Mouse (Mus musculus) cerebellum, adult 2 months (tissue): Measurements from ENCODE around the gene Furin. TPM values are rescaled to one million over a fixed set of nuclear protein-coding genes. Genes with fewer than 3 reads are reported as not detected.

Experiments
- DNase-seq, 2 experiments: peaks; one replicate each; pipeline ENCODE4 v3.0.0; 2021
- H3K27ac ChIP-seq: fragments of 200-500 bp; 2 replicates; pipeline ENCODE4 v1.5.1; 2012; ENCODE audit warnings: low read length, control low read depth, inconsistent platforms; ENCODE audit not compliant: insufficient read depth
- H3K27me3 ChIP-seq: fragments of 200-500 bp; 2 replicates; pipeline ENCODE4 v1.6.1; 2012; ENCODE audit warnings: inconsistent platforms, mild to moderate bottlenecking, low read length, moderate library complexity; ENCODE audit not compliant: control insufficient read depth, insufficient read depth
- H3K4me1 ChIP-seq: fragments of 200-500 bp; 2 replicates; pipeline ENCODE4 v1.6.1; 2011; ENCODE audit warnings: low read length; ENCODE audit not compliant: control insufficient read depth, insufficient read depth
- H3K4me3 ChIP-seq: fragments of 200-500 bp; replicated peaks from 2 replicates; pipeline ENCODE3; 2011; ENCODE audit warnings: mild to moderate bottlenecking, low read depth, low read length, control low read depth; ENCODE audit not compliant: insufficient read depth
- CTCF ChIP-seq: fragments of 200-500 bp; IDR thresholded peaks from 2 replicates; pipeline ENCODE4 v1.5.1; 2011; ENCODE audit warnings: low read depth, mild to moderate bottlenecking, control low read depth, low read length, moderate library complexity, borderline replicate concordance; ENCODE audit not compliant: insufficient read depth
- POLR2A ChIP-seq: fragments of 200-500 bp; IDR thresholded peaks from 2 replicates; pipeline ENCODE4 v1.6.1; 2011; ENCODE audit warnings: low read length, control low read depth, borderline replicate concordance; ENCODE audit not compliant: insufficient read depth
- WGBS: fragments of 180-500 bp; shearing (Covaris S2); methylation state at CpG from one replicate; pipeline ENCODE4 v1.1.7; 2018; 5-methylcytosine and 5-hydroxymethylcytosine counted together
- polyA plus RNA-seq: library from polyadenylated mRNA; depleted of rRNA; stranded (reverse); fragments of >200 nt; gene quantifications from 2 replicates; pipeline ENCODE4 v1.2.3, GENCODE M21; 2012; rRNA removed

Gene Furin
- polyA plus RNA-seq, 1 experiment = 37.3 TPM

GRCm38 (mm10) chr7:80339793-80340628 lies 65.2 kb downstream of the Furin start:
- H3K27me3 ChIP-seq = no peaks in the 10 kb centered on the region
- WGBS = under 1% methylated on average over 45 of the region's 45 CpGs
- H3K27ac ChIP-seq = peak overlapping the region; percentile 74
- H3K4me1 ChIP-seq = peaks cover 25% of the 10 kb centered on the region
- DNase-seq = peak; percentile 99
- peak overlapping the region; percentile 82 for H3K4me3 ChIP-seq
- TF ChIP-seq CTCF (peak; percentile 62), POLR2A (peak; percentile 91)

GRCm38 (mm10) chr7:80339371-80339770 lies 65.9 kb downstream of the Furin start:
- peak overlapping the region; percentile 74 for H3K27ac ChIP-seq
- peak overlapping the region; percentile 72 for H3K4me3 ChIP-seq
- WGBS = 3% methylated on average over 17 of the region's 17 CpGs
- H3K27me3 ChIP-seq = no peaks in the 10 kb centered on the region
- H3K4me1 ChIP-seq = peaks cover 28% of the 10 kb centered on the region
- TF ChIP-seq POLR2A = no peak
- no peak for TF ChIP-seq CTCF
- peak; percentile 58 to 72 for DNase-seq

Other genes with a start within 250 kb of the Furin start
- 10.7 and 11.5 TPM in 2 replicates for gene Sema4b, start 218.6 kb downstream of the Furin start, polyA plus RNA-seq
- gene Cib1, start 172.6 kb downstream of the Furin start, polyA plus RNA-seq = 40.1 and 45.0 TPM in 2 replicates
- 3.9 and 4.1 TPM in 2 replicates for gene Gdpgp1, start 172.6 kb downstream of the Furin start, polyA plus RNA-seq
- gene Ttll13, start 159.1 kb downstream of the Furin start, polyA plus RNA-seq = 0.69 and 0.98 TPM in 2 replicates
- gene Ngrn, start 144.2 kb downstream of the Furin start, polyA plus RNA-seq = 67.1 and 70.8 TPM in 2 replicates
- 30.9 and 31.5 TPM in 2 replicates for gene Vps33b, start 135.8 kb downstream of the Furin start, polyA plus RNA-seq
- 1.0 and 1.2 TPM in 2 replicates for gene Prc1, start 111.0 kb downstream of the Furin start, polyA plus RNA-seq
- 19.4 and 21.4 TPM in 2 replicates for gene Rccd1, start 81.0 kb downstream of the Furin start, polyA plus RNA-seq
- 81.8 and 97.8 TPM in 2 replicates for gene Unc45a, start 64.4 kb downstream of the Furin start, polyA plus RNA-seq
- gene Hddc3, start 62.3 kb downstream of the Furin start, polyA plus RNA-seq = 57.7 and 61.0 TPM in 2 replicates
- gene Man2a2, start 34.1 kb downstream of the Furin start, polyA plus RNA-seq = 167 and 188 TPM in 2 replicates
- gene Fes, start 17.5 kb downstream of the Furin start, polyA plus RNA-seq = 4.2 and 4.9 TPM in 2 replicates
- gene Blm, start 129.7 kb upstream of the Furin start, polyA plus RNA-seq = 5.4 and 6.4 TPM in 2 replicates